Mouse (Mus musculus) limb, embryonic 13.5 days (tissue): Measurements from ENCODE around the gene Dapk1. TPM values are rescaled to one million over a fixed set of nuclear protein-coding genes. Genes with fewer than 3 reads are reported as not detected.
A peak's percentile ranks its signal among the peaks of the same experiment; 100 is the strongest.

Source experiments
- ATAC-seq: fragments of 200-750 bp; cut with Nextera tagmentation; 2 replicates; pipeline ENCODE4 v1.8.0; 2017; ENCODE audit warnings: low read depth, moderate number of reproducible peaks, moderate TSS enrichment; ENCODE audit not compliant: low FRiP score
- H3K27ac ChIP-seq: fragments of 300-500 bp; sonication (generic); 2 replicates; pipeline ENCODE4 v1.5.1; 2015; ENCODE audit warnings: inconsistent platforms, mild to moderate bottlenecking, moderate library complexity
- H3K27me3 ChIP-seq: fragments of 300-500 bp; sonication (generic); 2 replicates; pipeline ENCODE4 v1.6.1; 2015; ENCODE audit warnings: mild to moderate bottlenecking, inconsistent platforms
- H3K36me3 ChIP-seq: fragments of 300-500 bp; sonication (generic); 2 replicates; pipeline ENCODE4 v1.6.1; 2015; ENCODE audit warnings: inconsistent platforms, mild to moderate bottlenecking, moderate library complexity
- H3K4me1 ChIP-seq: fragments of 300-500 bp; sonication (generic); 2 replicates; pipeline ENCODE4 v1.6.1; 2015; ENCODE audit warnings: inconsistent platforms
- H3K4me2 ChIP-seq: fragments of 300-500 bp; sonication (generic); replicated peaks from 2 replicates; pipeline ENCODE4 v1.6.1; 2015; ENCODE audit warnings: inconsistent platforms, mild to moderate bottlenecking, moderate library complexity
- H3K4me3 ChIP-seq: fragments of 300-500 bp; sonication (generic); 2 replicates; pipeline ENCODE4 v1.5.1; 2015; ENCODE audit warnings: moderate library complexity, mild to moderate bottlenecking, inconsistent platforms
- H3K9ac ChIP-seq: fragments of 300-500 bp; sonication (generic); 2 replicates; pipeline ENCODE4 v1.6.1; 2015; ENCODE audit warnings: mild to moderate bottlenecking, inconsistent platforms
- H3K9me3 ChIP-seq: fragments of 300-500 bp; sonication (generic); 2 replicates; pipeline ENCODE4 v1.6.1; 2016; ENCODE audit warnings: inconsistent platforms
- WGBS: fragments of 180-500 bp; shearing (Covaris S2); methylation state at CpG from one replicate; pipeline ENCODE4 v1.1.7; 2015; 5-methylcytosine and 5-hydroxymethylcytosine counted together
- polyA plus RNA-seq: library from polyadenylated mRNA; unstranded; fragments of >200 nt; fragmentation: Nextera tagmentation; extraction: Ambion mirVana; gene quantifications from 2 replicates; pipeline ENCODE4 v1.2.1, GENCODE M21; 2015

Gene Dapk1
- polyA plus RNA-seq, 1 experiment from 2014 or later: 23.0 TPM

DNA sequence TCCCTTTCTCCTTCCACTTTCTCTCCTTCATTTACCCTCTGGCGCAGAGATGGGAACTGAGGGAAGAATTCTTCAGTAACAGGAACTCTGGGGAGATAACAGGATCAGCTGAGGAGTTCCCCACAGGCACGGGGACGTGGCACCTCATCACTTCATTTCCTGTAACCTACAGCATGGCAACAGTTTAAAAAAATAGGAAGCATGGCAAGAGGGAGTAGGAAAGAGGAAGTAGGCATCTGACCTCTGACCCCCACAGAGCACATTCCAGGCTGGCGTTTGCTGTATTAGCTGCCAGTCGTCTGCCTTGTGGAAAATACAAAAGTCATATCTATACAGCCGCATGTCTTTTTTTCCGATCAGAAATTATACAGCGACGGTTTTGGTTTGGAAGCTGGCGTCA lies 68.9 kb downstream of the Dapk1 start:
- 40% methylated on average over 10 of the region's 10 CpGs for WGBS
- Histone ChIP-seq H3K27me3 (no peaks in the 10 kb centered on the region), H3K9ac (no peak overlapping the region), H3K4me1 (peaks cover 35% of the 10 kb centered on the region), H3K4me3 (no peak overlapping the region), H3K36me3 (no peaks in the 10 kb centered on the region), H3K27ac (no peak overlapping the region), H3K9me3 (no peaks in the 10 kb centered on the region), H3K4me2 (no peak overlapping the region)
- ATAC-seq: no peak

DNA sequence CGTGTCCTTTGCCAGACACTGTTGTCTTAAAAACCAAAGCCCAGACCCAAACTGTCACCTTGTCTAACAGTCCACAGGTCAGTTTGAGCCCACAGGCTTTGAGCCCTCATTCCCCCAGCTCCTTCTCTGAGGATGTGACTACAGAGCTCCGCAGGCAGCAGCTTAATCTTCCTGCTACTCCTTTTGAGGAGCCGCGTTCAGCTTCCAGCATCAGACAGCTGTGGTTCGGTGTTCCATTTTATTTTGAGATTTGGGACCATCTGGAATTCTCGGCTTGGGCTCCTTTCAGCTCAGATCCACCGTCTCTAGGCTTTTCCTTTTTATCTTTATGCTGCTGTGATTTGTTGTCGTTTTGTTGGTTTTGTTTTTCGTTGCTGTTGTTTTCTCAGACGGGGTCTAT lies 69.5 kb downstream of the Dapk1 start:
- no peak overlapping the region for H3K4me2 ChIP-seq
- H3K36me3 ChIP-seq: no peaks in the 10 kb centered on the region
- no peak for ATAC-seq
- no peak overlapping the region for H3K27ac ChIP-seq
- whole genome bisulfite sequencing: 50% methylated on average over 10 of the region's 10 CpGs
- H3K27me3 ChIP-seq: no peaks in the 10 kb centered on the region
- no peaks in the 10 kb centered on the region for H3K9me3 ChIP-seq
- H3K9ac ChIP-seq: no peak overlapping the region
- peaks cover 38% of the 10 kb centered on the region for H3K4me1 ChIP-seq
- no peak overlapping the region for H3K4me3 ChIP-seq

DNA sequence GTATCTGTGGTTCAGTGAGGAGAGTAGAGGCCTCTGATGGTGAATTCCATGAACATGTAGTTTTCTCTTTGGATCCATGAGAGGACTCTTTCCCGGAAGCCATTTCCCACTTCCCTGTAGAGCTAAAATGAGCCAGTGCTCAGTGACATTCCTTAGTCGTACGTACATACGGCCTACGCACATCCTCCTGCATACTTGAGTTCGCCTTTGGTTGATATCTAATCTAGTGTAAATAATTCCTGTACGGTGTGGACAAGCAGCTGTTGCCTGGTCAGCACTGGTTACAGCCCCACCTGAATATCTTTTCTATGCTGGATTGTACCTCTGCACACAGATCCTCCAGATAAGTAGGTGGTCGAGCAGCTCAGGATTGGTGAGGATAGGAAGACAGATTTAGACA lies 70.5 kb downstream of the Dapk1 start:
- H3K36me3 ChIP-seq: no peaks in the 10 kb centered on the region
- H3K4me1 ChIP-seq: peaks cover 38% of the 10 kb centered on the region
- no peak overlapping the region for H3K4me3 ChIP-seq
- ATAC-seq: no peak
- no peak overlapping the region for H3K4me2 ChIP-seq
- H3K9me3 ChIP-seq: no peaks in the 10 kb centered on the region
- H3K27ac ChIP-seq: no peak overlapping the region
- 87% methylated on average over 8 of the region's 8 CpGs for WGBS
- H3K9ac ChIP-seq: no peak overlapping the region
- no peaks in the 10 kb centered on the region for H3K27me3 ChIP-seq

DNA sequence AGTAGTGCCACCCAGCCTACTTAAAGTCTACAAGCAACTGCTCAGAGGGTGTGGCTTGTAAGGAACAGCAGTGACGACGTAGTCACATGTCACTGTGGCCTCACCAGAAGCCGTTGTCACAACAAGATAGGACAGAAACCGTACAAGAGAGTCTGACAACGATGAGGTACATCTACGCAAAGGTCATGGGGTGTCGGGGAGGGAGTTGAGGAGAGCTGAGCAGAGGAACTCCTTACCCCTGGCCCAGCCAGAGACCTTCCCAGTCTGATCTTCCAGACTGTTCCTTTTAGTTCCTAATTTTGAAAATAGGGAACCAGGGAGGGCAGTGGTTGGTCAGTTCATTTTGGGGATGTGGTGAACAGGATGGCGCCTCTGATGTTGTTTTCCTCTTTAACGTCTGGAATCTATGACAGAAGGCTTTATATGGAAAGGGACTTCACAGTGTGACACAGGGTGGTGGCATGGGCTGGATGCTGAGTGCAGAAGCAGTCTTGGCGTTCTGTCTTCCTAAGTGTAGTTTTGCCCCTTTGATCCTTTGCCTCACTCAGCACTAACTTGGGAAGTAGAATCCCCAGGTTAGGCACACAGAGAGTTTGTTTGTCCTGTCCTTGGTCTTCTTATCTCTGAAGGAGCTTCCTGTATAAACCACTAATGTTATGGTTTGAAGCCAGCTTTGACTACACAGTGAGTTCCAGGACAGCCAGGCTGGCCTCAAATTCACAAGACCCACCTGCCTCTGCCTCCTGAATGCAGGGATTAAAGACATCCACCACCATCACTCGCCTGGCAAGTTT lies 71.3 kb downstream of the Dapk1 start:
- Histone ChIP-seq H3K9ac (no peak overlapping the region), H3K4me3 (no peak overlapping the region), H3K27me3 (no peaks in the 10 kb centered on the region), H3K27ac (no peak overlapping the region), H3K36me3 (no peaks in the 10 kb centered on the region), H3K9me3 (no peaks in the 10 kb centered on the region), H3K4me2 (no peak overlapping the region), H3K4me1 (peaks cover 38% of the 10 kb centered on the region)
- no peak for ATAC-seq
- 90% methylated on average over 11 of the region's 11 CpGs for WGBS

DNA sequence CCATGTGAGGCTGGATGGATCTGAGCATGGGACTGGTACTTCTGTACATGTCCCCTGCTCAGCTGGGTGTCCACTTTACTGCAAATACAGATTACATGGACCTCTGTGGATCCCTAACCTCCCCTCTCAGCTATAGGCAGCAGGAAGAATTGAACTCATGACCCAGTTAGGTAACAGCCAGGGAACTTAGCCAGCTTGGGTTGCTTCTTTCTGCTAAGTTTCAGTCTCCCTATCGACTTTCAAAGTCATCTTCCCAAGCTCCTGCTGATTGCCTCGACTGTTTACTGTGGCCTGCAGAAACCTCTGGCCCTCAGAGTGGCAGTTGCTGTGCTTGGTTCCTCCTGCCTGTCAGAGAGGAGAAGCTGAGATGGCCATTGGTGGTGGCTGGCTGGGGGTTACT lies 72.6 kb downstream of the Dapk1 start:
- WGBS: 16% methylated on average over 2 of the region's 2 CpGs
- H3K4me2 ChIP-seq: 0 out of 2 replicates have a peak overlapping the region, but pooled peaks have one; percentile 19

DNA sequence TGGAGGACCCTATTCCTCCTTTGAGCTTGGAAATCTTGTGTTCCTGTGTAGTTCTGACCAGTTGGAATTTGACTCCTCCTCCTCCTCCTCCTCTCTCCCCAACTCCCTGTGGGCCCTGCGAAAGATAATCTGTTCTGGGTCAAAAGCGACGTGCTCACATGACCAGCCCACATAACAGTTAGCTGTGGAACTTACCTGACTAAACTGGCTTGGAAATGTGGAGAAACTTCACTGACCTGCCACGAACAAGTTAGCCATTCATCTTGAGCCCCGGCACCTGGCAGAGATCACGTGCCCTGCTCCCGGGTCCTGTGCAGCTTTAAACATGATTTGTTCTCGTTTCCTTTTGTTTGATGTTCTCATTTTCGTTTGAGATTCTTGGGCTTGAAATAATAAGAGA lies 73.2 kb downstream of the Dapk1 start:
- Histone ChIP-seq H3K4me1 (peaks cover 41% of the 10 kb centered on the region), H3K36me3 (no peaks in the 10 kb centered on the region), H3K9me3 (no peaks in the 10 kb centered on the region), H3K4me3 (no peak overlapping the region), H3K27ac (0 out of 2 replicates have a peak overlapping the region, but pooled peaks have one; percentile 6), H3K27me3 (no peaks in the 10 kb centered on the region), H3K4me2 (peak overlapping the region; percentile 55), H3K9ac (no peak overlapping the region)
- WGBS: 13% methylated on average over 9 of the region's 9 CpGs
- 0 out of 2 replicates have a peak, but pooled peaks have one; percentile 48 for ATAC-seq

More for the DNA sequence above, 72.6 kb downstream of the Dapk1 start:
- no peaks in the 10 kb centered on the region for H3K9me3 ChIP-seq
- peaks cover 43% of the 10 kb centered on the region for H3K4me1 ChIP-seq
- no peak overlapping the region for H3K4me3 ChIP-seq
- no peak overlapping the region for H3K9ac ChIP-seq
- H3K36me3 ChIP-seq: no peaks in the 10 kb centered on the region
- no peaks in the 10 kb centered on the region for H3K27me3 ChIP-seq
- no peak for ATAC-seq
- H3K27ac ChIP-seq: peak overlapping the region; percentile 6; the same call in 1 of the 2 replicates

DNA sequence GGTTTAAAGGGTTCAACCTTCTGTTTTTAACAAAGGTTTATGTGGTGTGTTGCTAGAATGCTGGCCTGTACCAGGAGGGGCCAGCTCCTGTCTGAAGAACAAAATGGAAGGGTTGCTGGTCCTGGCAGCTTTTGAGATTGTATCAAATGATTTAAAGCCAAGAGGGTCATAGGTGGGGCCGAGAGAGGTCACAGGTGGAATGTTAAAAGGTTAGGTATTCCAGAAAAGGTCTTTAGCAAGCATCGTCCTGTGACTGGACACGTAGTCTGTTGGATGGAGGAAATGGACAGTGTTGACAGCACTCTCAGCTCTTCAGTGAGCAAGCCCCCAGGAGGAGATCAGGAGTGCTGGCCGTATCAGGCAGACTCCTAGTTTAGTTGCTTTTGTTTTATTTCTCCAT lies 73.7 kb downstream of the Dapk1 start:
- H3K9ac ChIP-seq: no peak overlapping the region
- WGBS: 39% methylated on average over 4 of the region's 4 CpGs
- H3K4me1 ChIP-seq: peaks cover 35% of the 10 kb centered on the region
- ATAC-seq: no peak
- no peaks in the 10 kb centered on the region for H3K36me3 ChIP-seq
- H3K4me3 ChIP-seq: no peak overlapping the region
- no peaks in the 10 kb centered on the region for H3K9me3 ChIP-seq
- 0 out of 2 replicates have a peak overlapping the region, but pooled peaks have one; percentile 6 for H3K27ac ChIP-seq
- peak overlapping the region; percentile 55; the same call in 1 of the 2 replicates for H3K4me2 ChIP-seq
- H3K27me3 ChIP-seq: no peaks in the 10 kb centered on the region

DNA sequence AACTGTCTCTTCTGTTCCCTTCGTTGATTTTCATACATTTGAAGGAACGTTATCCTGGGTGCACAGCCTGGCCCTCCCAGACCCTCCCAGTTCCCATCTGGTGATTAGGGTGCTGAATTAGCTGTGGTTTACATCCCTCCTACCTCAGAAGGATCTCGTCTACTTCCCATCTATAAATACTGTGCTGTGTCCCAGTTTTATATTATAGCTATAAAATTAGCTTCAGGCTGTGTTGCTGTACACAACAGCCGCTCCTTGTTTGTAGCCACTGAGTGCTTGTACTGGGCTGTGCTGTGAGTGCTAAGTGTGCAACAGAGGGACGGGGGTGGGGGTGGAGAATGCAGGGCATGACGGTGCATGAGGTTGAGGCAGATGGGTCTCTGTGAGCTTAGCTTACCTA lies 77.2 kb downstream of the Dapk1 start:
- H3K27ac ChIP-seq: no peak overlapping the region
- H3K36me3 ChIP-seq: 0 out of 2 replicates have a peak, but pooled peaks cover 3% of the 10 kb centered on the region
- H3K4me3 ChIP-seq: no peak overlapping the region
- no peaks in the 10 kb centered on the region for H3K9me3 ChIP-seq
- no peak for ATAC-seq
- H3K4me2 ChIP-seq: no peak overlapping the region
- no peaks in the 10 kb centered on the region for H3K27me3 ChIP-seq
- H3K9ac ChIP-seq: no peak overlapping the region
- H3K4me1 ChIP-seq: peaks cover 32% of the 10 kb centered on the region
- 39% methylated on average over 6 of the region's 6 CpGs for WGBS

DNA sequence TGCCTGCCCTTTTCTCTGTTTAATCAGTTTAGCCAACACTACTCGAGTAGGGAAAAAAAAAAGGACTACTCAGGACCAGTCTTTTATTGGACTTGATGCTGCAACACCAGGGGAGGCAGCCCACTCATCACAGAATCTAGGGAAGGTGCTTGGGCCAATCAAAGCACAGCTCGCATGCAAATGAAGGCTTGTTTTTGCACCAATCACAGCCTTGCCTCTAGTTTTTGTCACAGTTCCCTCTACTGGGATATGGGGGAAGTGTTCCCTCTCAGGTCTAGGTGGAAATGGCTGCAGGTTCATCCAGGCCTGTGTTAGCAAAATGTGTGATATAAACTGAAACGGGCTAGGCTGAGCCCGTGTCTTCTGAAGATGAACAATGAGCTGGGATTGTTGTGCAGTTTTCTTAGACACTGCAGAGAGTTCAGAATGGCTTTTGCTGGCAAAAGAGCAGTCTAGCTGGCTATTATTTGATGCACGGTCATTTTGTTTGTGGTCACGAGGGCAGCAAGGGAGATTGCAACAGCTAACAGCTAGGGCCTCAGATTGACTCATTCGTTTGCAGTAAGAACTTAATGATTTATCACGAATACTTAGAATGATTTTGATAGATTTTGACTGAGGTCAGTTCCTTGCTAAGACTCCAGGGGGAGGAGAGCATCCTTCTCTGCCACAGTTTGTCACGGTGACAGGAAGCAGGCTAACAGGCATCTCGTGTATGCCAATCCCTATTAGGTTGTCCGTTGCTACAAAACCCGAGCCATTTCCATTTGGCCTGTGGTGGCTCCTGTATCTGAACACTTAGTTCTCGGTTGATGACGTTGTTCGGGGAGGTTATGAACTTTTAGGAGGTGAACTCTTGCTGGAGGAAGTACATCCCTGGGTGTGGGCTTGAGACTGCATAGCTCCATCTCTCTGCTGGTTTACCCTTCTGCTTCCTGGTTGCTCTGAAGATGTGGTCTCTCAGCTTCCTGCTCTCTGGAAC lies 81.3 kb downstream of the Dapk1 start:
- no peaks in the 10 kb centered on the region for H3K9me3 ChIP-seq
- no peak overlapping the region for H3K4me3 ChIP-seq
- no peak overlapping the region for H3K4me2 ChIP-seq
- peaks cover 54% of the 10 kb centered on the region for H3K4me1 ChIP-seq
- no peak overlapping the region for H3K9ac ChIP-seq
- no peak for ATAC-seq
- no peak overlapping the region for H3K27ac ChIP-seq
- WGBS: 85% methylated on average over 15 of the region's 15 CpGs
- H3K36me3 ChIP-seq: 0 out of 2 replicates have a peak, but pooled peaks cover 3% of the 10 kb centered on the region
- H3K27me3 ChIP-seq: no peaks in the 10 kb centered on the region

DNA sequence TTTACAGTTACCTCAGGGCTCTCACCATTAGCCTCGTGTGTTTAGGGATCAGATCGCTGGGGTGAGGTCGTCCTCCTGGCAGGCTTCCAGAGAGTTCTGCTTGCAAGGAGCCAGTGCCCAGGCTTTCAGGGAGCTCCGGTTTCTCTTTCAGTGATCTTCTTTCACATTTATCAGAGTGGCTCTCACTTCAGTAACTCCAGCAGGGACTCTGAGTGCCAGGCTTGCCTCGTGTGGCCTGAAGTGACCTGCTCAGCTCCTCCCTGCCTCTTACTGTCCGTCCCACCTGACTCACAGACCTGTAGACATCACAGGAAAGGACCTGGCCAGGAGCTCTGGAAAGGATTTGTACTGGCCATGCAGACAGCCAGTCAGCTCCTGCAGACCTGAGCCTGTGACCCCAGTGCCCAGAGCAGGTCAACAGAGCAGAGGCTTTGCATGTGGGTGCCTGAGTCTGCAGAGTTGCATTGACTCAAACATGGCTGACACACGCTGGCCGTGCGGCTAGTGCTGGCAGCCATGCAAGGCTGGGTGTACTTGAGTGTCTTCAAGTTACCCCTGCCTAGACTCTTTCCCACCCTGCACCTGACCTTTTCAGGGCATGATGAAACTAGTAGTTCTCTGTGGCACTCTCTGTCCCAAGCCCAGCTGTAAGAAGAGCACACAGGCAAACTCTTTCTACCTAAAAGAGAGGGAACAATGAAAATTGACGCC lies 82.5 kb downstream of the Dapk1 start:
- H3K9ac ChIP-seq: no peak overlapping the region
- ATAC-seq: no peak
- 0 out of 2 replicates have a peak, but pooled peaks cover 3% of the 10 kb centered on the region for H3K36me3 ChIP-seq
- H3K4me1 ChIP-seq: peaks cover 61% of the 10 kb centered on the region
- no peak overlapping the region for H3K4me3 ChIP-seq
- H3K27me3 ChIP-seq: no peaks in the 10 kb centered on the region
- no peak overlapping the region for H3K4me2 ChIP-seq
- 57% methylated on average over 10 of the region's 10 CpGs for WGBS
- no peaks in the 10 kb centered on the region for H3K9me3 ChIP-seq
- peak overlapping the region; percentile 28; the same call in 1 of the 2 replicates for H3K27ac ChIP-seq

DNA sequence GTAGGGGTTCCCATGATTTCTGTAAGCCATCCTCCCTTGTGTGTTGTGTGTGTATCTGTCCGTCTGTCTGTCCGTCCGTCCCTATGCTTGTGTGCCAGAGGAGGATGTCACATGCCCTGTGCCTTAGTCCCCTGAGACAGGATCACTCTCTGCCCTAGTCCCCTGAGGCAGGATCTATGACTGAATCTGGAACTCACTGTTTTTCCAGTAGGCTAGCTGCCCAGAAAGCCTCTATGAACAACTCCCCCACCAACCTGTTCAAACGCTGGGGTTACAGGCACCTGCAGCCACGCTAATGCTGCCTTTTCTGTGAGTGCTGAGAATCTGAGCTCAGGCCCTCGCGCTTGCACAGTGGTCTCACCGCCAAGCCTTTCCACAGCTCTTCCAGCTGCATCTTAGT lies 83.1 kb downstream of the Dapk1 start:
- H3K9me3 ChIP-seq: no peaks in the 10 kb centered on the region
- no peak overlapping the region for H3K4me3 ChIP-seq
- H3K4me1 ChIP-seq: peaks cover 64% of the 10 kb centered on the region
- no peaks in the 10 kb centered on the region for H3K27me3 ChIP-seq
- no peak overlapping the region for H3K27ac ChIP-seq
- H3K36me3 ChIP-seq: 0 out of 2 replicates have a peak, but pooled peaks cover 3% of the 10 kb centered on the region
- ATAC-seq: no peak
- H3K9ac ChIP-seq: no peak overlapping the region
- no peak overlapping the region for H3K4me2 ChIP-seq
- WGBS: 84% methylated on average over 8 of the region's 8 CpGs
